Mouse (Mus musculus) midbrain, postnatal 0 days (tissue): Measurements from ENCODE around the gene Dgkh. TPM values are rescaled to one million over a fixed set of nuclear protein-coding genes. Genes with fewer than 3 reads are reported as not detected.

Experiments
- ATAC-seq: fragments of 200-750 bp; cut with Nextera tagmentation; 2 replicates; pipeline ENCODE4 v1.8.0; 2017; ENCODE audit warnings: moderate number of reproducible peaks, mild to moderate bottlenecking, moderate TSS enrichment, moderate library complexity; ENCODE audit not compliant: low FRiP score
- DNase-seq: peaks from one replicate; pipeline ENCODE4 v3.0.0-alpha.2; 2015; ENCODE audit warnings: low spot score
- H3K27ac ChIP-seq: fragments of 300-500 bp; sonication (generic); 2 replicates; pipeline ENCODE4 v1.5.1; 2014; ENCODE audit warnings: low read depth, mild to moderate bottlenecking, low read length, mixed read lengths
- H3K27me3 ChIP-seq: fragments of 300-500 bp; sonication (generic); 2 replicates; pipeline ENCODE4 v1.6.1; 2014; ENCODE audit warnings: low read length, control low read depth, mixed read lengths; ENCODE audit not compliant: insufficient read depth
- H3K36me3 ChIP-seq: fragments of 300-500 bp; sonication (generic); 2 replicates; pipeline ENCODE4 v1.6.1; 2014; ENCODE audit warnings: low read length, control low read depth, mixed read lengths; ENCODE audit not compliant: insufficient read depth
- H3K4me1 ChIP-seq: fragments of 300-500 bp; sonication (generic); 2 replicates; pipeline ENCODE4 v1.6.1; 2014; ENCODE audit warnings: mild to moderate bottlenecking, control low read depth, antibody characterized with exemption, low read length, mixed read lengths; ENCODE audit not compliant: insufficient read depth
- H3K4me2 ChIP-seq: fragments of 300-500 bp; sonication (generic); 2 replicates; pipeline ENCODE4 v1.6.1; 2014; ENCODE audit warnings: low read depth, mild to moderate bottlenecking, low read length, mixed read lengths; ENCODE audit not compliant: poor library complexity, severe bottlenecking
- H3K4me3 ChIP-seq: fragments of 300-500 bp; sonication (generic); 2 replicates; pipeline ENCODE4 v1.5.1; 2014; ENCODE audit warnings: low read depth, mild to moderate bottlenecking, low read length, moderate library complexity
- H3K9ac ChIP-seq: fragments of 300-500 bp; sonication (generic); replicated peaks from 2 replicates; pipeline ENCODE4 v1.6.1; 2014; ENCODE audit warnings: mild to moderate bottlenecking, low read length, moderate library complexity, mixed read lengths; ENCODE audit not compliant: poor library complexity, severe bottlenecking
- H3K9me3 ChIP-seq: fragments of 300-500 bp; sonication (generic); 2 replicates; pipeline ENCODE4 v1.6.1; 2016; ENCODE audit warnings: low read length, control low read depth
- CTCF ChIP-seq: IDR thresholded peaks from 2 replicates; pipeline ENCODE4 v1.5.1; 2016; ENCODE audit warnings: antibody characterized with exemption, mild to moderate bottlenecking
- WGBS: fragments of 180-500 bp; shearing (Covaris S2); extraction: QIAGEN DNeasy Blood & Tissue Kit; methylation state at CpG from one replicate; pipeline ENCODE4 v1.1.7; 2014; 5-methylcytosine and 5-hydroxymethylcytosine counted together
- polyA plus RNA-seq: library from polyadenylated mRNA; unstranded; fragments of >200 nt; fragmentation: Nextera tagmentation; extraction: Ambion mirVana; gene quantifications from 2 replicates; pipeline ENCODE4 v1.2.1, GENCODE M21; 2015
- total RNA-seq: library from RNA; depleted of rRNA; stranded (reverse); fragments of >200 nt; gene quantifications from 2 replicates; pipeline ENCODE4 v1.2.3, GENCODE M21; 2014

Gene Dgkh
- total and polyA plus RNA-seq, 2 experiments from 2014 or later, result 2.8 to 15.3 TPM

GRCm38 (mm10) chr14:78761064-78761463, 28.5 kb upstream of the Dgkh start:
- Histone ChIP-seq H3K4me1 (no peaks in the 10 kb centered on the region), H3K9me3 (no peaks in the 10 kb centered on the region), H3K4me3 (no peak overlapping the region), H3K27ac (no peak overlapping the region), H3K27me3 (no peaks in the 10 kb centered on the region), H3K36me3 (no peaks in the 10 kb centered on the region), H3K9ac (no peak overlapping the region), H3K4me2 (no peak overlapping the region)
- no peak for TF ChIP-seq CTCF
- ATAC-seq (no peak), DNase-seq (no peak)
- 84% methylated on average over 2 of the region's 2 CpGs for WGBS

- H3K27me3 ChIP-seq, result no peaks in the 10 kb centered on the region
- H3K36me3 ChIP-seq, result no peaks in the 10 kb centered on the region
- no peak for TF ChIP-seq CTCF
- H3K9ac ChIP-seq, result no peak overlapping the region
- DNase-seq (peak; percentile 12), ATAC-seq (no peak)
- no peak overlapping the region for H3K4me2 ChIP-seq
- H3K9me3 ChIP-seq, result no peaks in the 10 kb centered on the region
- no peak overlapping the region for H3K27ac ChIP-seq
- H3K4me1 ChIP-seq, result no peaks in the 10 kb centered on the region
- WGBS, result 21% methylated on average over 3 of the region's 3 CpGs
- H3K4me3 ChIP-seq, result no peak overlapping the region
Observed at GRCm38 (mm10) chr14:78759491-78759890, 26.9 kb upstream of the Dgkh start.

GRCm38 (mm10) chr14:78755316-78755715, 22.7 kb upstream of the Dgkh start:
- no peak for ATAC-seq
- 63% methylated on average over 1 of the region's 1 CpGs for WGBS

GRCm38 (mm10) chr14:78748692-78749091, 16.1 kb upstream of the Dgkh start:
- Histone ChIP-seq H3K27ac (no peak overlapping the region), H3K4me2 (no peak overlapping the region), H3K9ac (no peak overlapping the region), H3K4me3 (no peak overlapping the region), H3K36me3 (no peaks in the 10 kb centered on the region), H3K27me3 (no peaks in the 10 kb centered on the region), H3K4me1 (no peaks in the 10 kb centered on the region), H3K9me3 (no peaks in the 10 kb centered on the region)
- ATAC-seq (no peak), DNase-seq (no peak)
- 95% methylated on average over 2 of the region's 2 CpGs for WGBS
- no peak for TF ChIP-seq CTCF

More at GRCm38 (mm10) chr14:78755316-78755715, 22.7 kb upstream of the Dgkh start:
- no peak for TF ChIP-seq CTCF
- DNase-seq, result no peak
- Histone ChIP-seq H3K4me2 (no peak overlapping the region), H3K27me3 (no peaks in the 10 kb centered on the region), H3K27ac (no peak overlapping the region), H3K9ac (no peak overlapping the region), H3K4me1 (no peaks in the 10 kb centered on the region), H3K36me3 (no peaks in the 10 kb centered on the region), H3K4me3 (no peak overlapping the region), H3K9me3 (no peaks in the 10 kb centered on the region)

- 53% methylated on average over 14 of the region's 14 CpGs for WGBS
- Histone ChIP-seq H3K9me3 (no peaks in the 10 kb centered on the region), H3K27me3 (no peaks in the 10 kb centered on the region), H3K4me2 (no peak overlapping the region), H3K27ac (no peak overlapping the region), H3K9ac (no peak overlapping the region), H3K4me1 (no peaks in the 10 kb centered on the region), H3K36me3 (no peaks in the 10 kb centered on the region), H3K4me3 (no peak overlapping the region)
- ATAC-seq (no peak), DNase-seq (no peak)
- TF ChIP-seq CTCF, result no peak
Observed at GRCm38 (mm10) chr14:78747969-78748651, 15.5 kb upstream of the Dgkh start.

- TF ChIP-seq CTCF, result no peak
- Histone ChIP-seq H3K27me3 (no peaks in the 10 kb centered on the region), H3K27ac (no peak overlapping the region), H3K4me2 (no peak overlapping the region), H3K9me3 (no peaks in the 10 kb centered on the region), H3K4me3 (no peak overlapping the region), H3K9ac (no peak overlapping the region), H3K4me1 (no peaks in the 10 kb centered on the region), H3K36me3 (no peaks in the 10 kb centered on the region)
- WGBS, result 90% methylated on average over 3 of the region's 3 CpGs
- ATAC-seq (no peak), DNase-seq (no peak)
Observed at GRCm38 (mm10) chr14:78747454-78747853, 14.9 kb upstream of the Dgkh start.
